Mouse (Mus musculus): ENCODE data around the gene Ikbip. TPM values are rescaled to one million over a fixed set of nuclear protein-coding genes. Genes with fewer than 3 reads are reported as not detected.
A peak's percentile ranks its signal among the peaks of the same experiment; 100 is the strongest.

Ikbip gene
- polyA plus RNA-seq (2015; fragmentation: Nextera tagmentation; extraction: Ambion mirVana), result 12.1 and 12.9 TPM in 2 replicates

- peak within 1 kb of the TSS; percentile 85 for H3K27ac ChIP-seq (ENCODE audit: low read length)
- peak; percentile 94 for ATAC-seq
- peak within 1 kb of the TSS; percentile 77 for H3K4me2 ChIP-seq (ENCODE audit: low read length)
- peak within 1 kb of the TSS; percentile 89 for H3K4me3 ChIP-seq (replicated peaks; ENCODE audit: low read length)
- no peaks in the 10 kb centered on the region for H3K36me3 ChIP-seq (ENCODE audit: control insufficient read depth, insufficient read depth)
- no peaks in the 10 kb centered on the region for H3K27me3 ChIP-seq (replicated peaks; ENCODE audit: control insufficient read depth, insufficient read depth, low read length)
- peak within 1 kb of the TSS; percentile 87 for H3K9ac ChIP-seq (replicated peaks; ENCODE audit: low read depth, low read length)
- under 1% methylated on average over 86 of the region's 87 CpGs for WGBS
- H3K9me3 ChIP-seq (ENCODE audit: control insufficient read depth, low read length), result no peaks in the 10 kb centered on the region
- H3K4me1 ChIP-seq (replicated peaks; ENCODE audit: control insufficient read depth, insufficient read depth, low read length), result peaks cover 6% of the 10 kb centered on the region
Measured at GRCm38 (mm10) chr10:91082550-91083392, at the start of gene Ikbip, which contains the start of gene Apaf1. Gene Ikbip, plus strand, starts transcription at chr10:91082940. Gene Apaf1, minus strand, starts transcription at chr10:91082770.

- H3K4me2 ChIP-seq (ENCODE audit: low read length), result no peak overlapping the region
- no peak overlapping the region for H3K9ac ChIP-seq (replicated peaks; ENCODE audit: low read depth, low read length)
- no peak overlapping the region for H3K27ac ChIP-seq (ENCODE audit: low read length)
- peaks cover 7% of the 10 kb centered on the region for H3K36me3 ChIP-seq (ENCODE audit: control insufficient read depth, insufficient read depth)
- peak; percentile 77 for ATAC-seq
- no peaks in the 10 kb centered on the region for H3K9me3 ChIP-seq (ENCODE audit: control insufficient read depth, low read length)
- 19% methylated on average over 8 of the region's 8 CpGs for WGBS
- H3K4me3 ChIP-seq (replicated peaks; ENCODE audit: low read length), result no peak overlapping the region
- no peaks in the 10 kb centered on the region for H3K27me3 ChIP-seq (replicated peaks; ENCODE audit: control insufficient read depth, insufficient read depth, low read length)
- no peaks in the 10 kb centered on the region for H3K4me1 ChIP-seq (replicated peaks; ENCODE audit: control insufficient read depth, insufficient read depth, low read length)
Measured at GRCm38 (mm10) chr10:91033942-91034341, 48.8 kb upstream of the Ikbip start.

- Histone ChIP-seq H3K36me3 (ENCODE audit: control insufficient read depth, insufficient read depth) (peaks cover 21% of the 10 kb centered on the region), H3K4me3 (replicated peaks; ENCODE audit: low read length) (no peak overlapping the region), H3K9me3 (ENCODE audit: control insufficient read depth, low read length) (no peaks in the 10 kb centered on the region), H3K27ac (ENCODE audit: low read length) (no peak overlapping the region), H3K4me1 (replicated peaks; ENCODE audit: control insufficient read depth, insufficient read depth, low read length) (no peaks in the 10 kb centered on the region), H3K4me2 (ENCODE audit: low read length) (no peak overlapping the region), H3K27me3 (replicated peaks; ENCODE audit: control insufficient read depth, insufficient read depth, low read length) (no peaks in the 10 kb centered on the region), H3K9ac (replicated peaks; ENCODE audit: low read depth, low read length) (no peak overlapping the region)
- no peak for ATAC-seq
- WGBS, result 81% methylated on average over 4 of the region's 4 CpGs
Measured at GRCm38 (mm10) chr10:91049696-91050095, 33.0 kb upstream of the Ikbip start.

GRCm38 (mm10) chr10:91051156-91051555, 31.6 kb upstream of the Ikbip start:
- Histone ChIP-seq H3K4me2 (ENCODE audit: low read length) (no peak overlapping the region), H3K4me1 (replicated peaks; ENCODE audit: control insufficient read depth, insufficient read depth, low read length) (no peaks in the 10 kb centered on the region), H3K27ac (ENCODE audit: low read length) (no peak overlapping the region), H3K9me3 (ENCODE audit: control insufficient read depth, low read length) (no peaks in the 10 kb centered on the region), H3K9ac (replicated peaks; ENCODE audit: low read depth, low read length) (no peak overlapping the region), H3K27me3 (replicated peaks; ENCODE audit: control insufficient read depth, insufficient read depth, low read length) (no peaks in the 10 kb centered on the region), H3K4me3 (replicated peaks; ENCODE audit: low read length) (no peak overlapping the region), H3K36me3 (ENCODE audit: control insufficient read depth, insufficient read depth) (peaks cover 23% of the 10 kb centered on the region)
- 90% methylated on average over 3 of the region's 3 CpGs for WGBS
- no peak for ATAC-seq

- H3K9me3 ChIP-seq (ENCODE audit: control insufficient read depth, low read length), result no peaks in the 10 kb centered on the region
- no peak for ATAC-seq
- peaks cover 19% of the 10 kb centered on the region for H3K36me3 ChIP-seq (ENCODE audit: control insufficient read depth, insufficient read depth)
- H3K9ac ChIP-seq (replicated peaks; ENCODE audit: low read depth, low read length), result no peak overlapping the region
- no peaks in the 10 kb centered on the region for H3K27me3 ChIP-seq (replicated peaks; ENCODE audit: control insufficient read depth, insufficient read depth, low read length)
- H3K27ac ChIP-seq (ENCODE audit: low read length), result no peak overlapping the region
- H3K4me1 ChIP-seq (replicated peaks; ENCODE audit: control insufficient read depth, insufficient read depth, low read length), result no peaks in the 10 kb centered on the region
- H3K4me2 ChIP-seq (ENCODE audit: low read length), result no peak overlapping the region
- H3K4me3 ChIP-seq (replicated peaks; ENCODE audit: low read length), result no peak overlapping the region
Measured at GRCm38 (mm10) chr10:91052734-91053133, 30.0 kb upstream of the Ikbip start.

- no peak overlapping the region for H3K27ac ChIP-seq (ENCODE audit: low read length)
- no peak overlapping the region for H3K4me3 ChIP-seq (replicated peaks; ENCODE audit: low read length)
- peak; percentile 75 for ATAC-seq
- 26% methylated on average over 5 of the region's 5 CpGs for WGBS
- H3K36me3 ChIP-seq (ENCODE audit: control insufficient read depth, insufficient read depth), result peaks cover 3% of the 10 kb centered on the region; the same call in 1 of the 2 replicates
- H3K27me3 ChIP-seq (replicated peaks; ENCODE audit: control insufficient read depth, insufficient read depth, low read length), result no peaks in the 10 kb centered on the region
- peaks cover 2% of the 10 kb centered on the region; the same call in 1 of the 2 replicates for H3K4me1 ChIP-seq (replicated peaks; ENCODE audit: control insufficient read depth, insufficient read depth, low read length)
- no peaks in the 10 kb centered on the region for H3K9me3 ChIP-seq (ENCODE audit: control insufficient read depth, low read length)
- no peak overlapping the region for H3K9ac ChIP-seq (replicated peaks; ENCODE audit: low read depth, low read length)
- no peak overlapping the region for H3K4me2 ChIP-seq (ENCODE audit: low read length)
Measured at GRCm38 (mm10) chr10:91060742-91061141, 22.0 kb upstream of the Ikbip start.

- Histone ChIP-seq H3K36me3 (ENCODE audit: control insufficient read depth, insufficient read depth) (peaks cover 12% of the 10 kb centered on the region), H3K4me2 (ENCODE audit: low read length) (no peak overlapping the region), H3K9me3 (ENCODE audit: control insufficient read depth, low read length) (no peaks in the 10 kb centered on the region), H3K4me1 (replicated peaks; ENCODE audit: control insufficient read depth, insufficient read depth, low read length) (peaks cover 2% of the 10 kb centered on the region; the same call in 1 of the 2 replicates), H3K27ac (ENCODE audit: low read length) (no peak overlapping the region), H3K9ac (replicated peaks; ENCODE audit: low read depth, low read length) (no peak overlapping the region), H3K27me3 (replicated peaks; ENCODE audit: control insufficient read depth, insufficient read depth, low read length) (no peaks in the 10 kb centered on the region), H3K4me3 (replicated peaks; ENCODE audit: low read length) (no peak overlapping the region)
- ATAC-seq, result no peak
- WGBS, result 91% methylated on average over 6 of the region's 6 CpGs
Measured at GRCm38 (mm10) chr10:91062355-91062754, 20.4 kb upstream of the Ikbip start.

- Histone ChIP-seq H3K27me3 (replicated peaks; ENCODE audit: control insufficient read depth, insufficient read depth, low read length) (no peaks in the 10 kb centered on the region), H3K27ac (ENCODE audit: low read length) (no peak overlapping the region), H3K9me3 (ENCODE audit: control insufficient read depth, low read length) (no peaks in the 10 kb centered on the region), H3K4me1 (replicated peaks; ENCODE audit: control insufficient read depth, insufficient read depth, low read length) (no peaks in the 10 kb centered on the region), H3K36me3 (ENCODE audit: control insufficient read depth, insufficient read depth) (peaks cover 7% of the 10 kb centered on the region; the same call in 1 of the 2 replicates), H3K4me2 (ENCODE audit: low read length) (no peak overlapping the region), H3K9ac (replicated peaks; ENCODE audit: low read depth, low read length) (no peak overlapping the region), H3K4me3 (replicated peaks; ENCODE audit: low read length) (no peak overlapping the region)
- no peak for ATAC-seq
- 38% methylated on average over 1 of the region's 1 CpGs for WGBS
Measured at GRCm38 (mm10) chr10:91071768-91072167, 11.0 kb upstream of the Ikbip start.

- 66% methylated on average over 3 of the region's 3 CpGs for WGBS
- ATAC-seq, result no peak
- Histone ChIP-seq H3K4me1 (replicated peaks; ENCODE audit: control insufficient read depth, insufficient read depth, low read length) (no peaks in the 10 kb centered on the region), H3K4me3 (replicated peaks; ENCODE audit: low read length) (no peak overlapping the region), H3K4me2 (ENCODE audit: low read length) (no peak overlapping the region), H3K9ac (replicated peaks; ENCODE audit: low read depth, low read length) (no peak overlapping the region), H3K9me3 (ENCODE audit: control insufficient read depth, low read length) (no peaks in the 10 kb centered on the region), H3K27ac (ENCODE audit: low read length) (no peak overlapping the region), H3K36me3 (ENCODE audit: control insufficient read depth, insufficient read depth) (peaks cover 5% of the 10 kb centered on the region; the same call in 1 of the 2 replicates), H3K27me3 (replicated peaks; ENCODE audit: control insufficient read depth, insufficient read depth, low read length) (no peaks in the 10 kb centered on the region)
Measured at GRCm38 (mm10) chr10:91073345-91073744, 9.4 kb upstream of the Ikbip start.

All from forebrain, embryonic 16.5 days (tissue).